Mouse (Mus musculus): ENCODE results near the gene Xylt1.

Xylt1 gene

GRCm38 (mm10) chr7:117612788-117613473 is 232.2 kb downstream of the Xylt1 start:
- no peak for DNase-seq (ENCODE audit: low spot score in 2 of 2)

- DNase-seq (ENCODE audit: low spot score in 2 of 2): no peak
Observed at GRCm38 (mm10) chr7:117613796-117614195, 233.0 kb downstream of the Xylt1 start.

GRCm38 (mm10) chr7:117614346-117614745 is 233.6 kb downstream of the Xylt1 start:
- DNase-seq (ENCODE audit: low spot score in 2 of 2): no peak

- DNase-seq (ENCODE audit: low spot score in 2 of 2): no peak
Observed at GRCm38 (mm10) chr7:117614851-117615250, 234.1 kb downstream of the Xylt1 start.

- no peak for DNase-seq (ENCODE audit: low spot score in 2 of 2)
Observed at GRCm38 (mm10) chr7:117616277-117616676, 235.5 kb downstream of the Xylt1 start.

GRCm38 (mm10) chr7:117618715-117619150 is 238.0 kb downstream of the Xylt1 start:
- DNase-seq (ENCODE audit: low spot score in 2 of 2): no peak

GRCm38 (mm10) chr7:117621566-117621965 is 240.8 kb downstream of the Xylt1 start:
- DNase-seq (ENCODE audit: low spot score in 2 of 2): no peak

- DNase-seq (ENCODE audit: low spot score in 2 of 2): no peak
Observed at GRCm38 (mm10) chr7:117622769-117623168, 242.0 kb downstream of the Xylt1 start.

GRCm38 (mm10) chr7:117628791-117629190 is 248.0 kb downstream of the Xylt1 start:
- no peak for DNase-seq (ENCODE audit: low spot score in 2 of 2)

GRCm38 (mm10) chr7:117630657-117631056 is 249.9 kb downstream of the Xylt1 start:
- DNase-seq (ENCODE audit: low spot score in 2 of 2): no peak

- DNase-seq (ENCODE audit: low spot score in 2 of 2): no peak
Observed at GRCm38 (mm10) chr7:117635584-117635983, 254.8 kb downstream of the Xylt1 start.

- no peak for DNase-seq (ENCODE audit: low spot score in 2 of 2)
Observed at GRCm38 (mm10) chr7:117636713-117637112, 255.9 kb downstream of the Xylt1 start.

GRCm38 (mm10) chr7:117637997-117638396 is 257.2 kb downstream of the Xylt1 start:
- DNase-seq (ENCODE audit: low spot score in 2 of 2): no peak

GRCm38 (mm10) chr7:117652637-117653036 is 271.9 kb downstream of the Xylt1 start:
- DNase-seq (ENCODE audit: low spot score in 2 of 2): no peak

GRCm38 (mm10) chr7:117655732-117656131 is 275.0 kb downstream of the Xylt1 start:
- peak in 1 of 2 experiments; percentile 27 for DNase-seq (ENCODE audit: low spot score in 2 of 2)

- DNase-seq (ENCODE audit: low spot score in 2 of 2): no peak
Observed at GRCm38 (mm10) chr7:117658180-117658579, 277.4 kb downstream of the Xylt1 start.

- DNase-seq (ENCODE audit: low spot score in 2 of 2): peak in 1 of 2 experiments; percentile 35
Observed at GRCm38 (mm10) chr7:117658739-117659138, 278.0 kb downstream of the Xylt1 start.

- DNase-seq (ENCODE audit: low spot score in 2 of 2): no peak
Observed at GRCm38 (mm10) chr7:117667286-117667685, 286.5 kb downstream of the Xylt1 start.

GRCm38 (mm10) chr7:117668226-117668625 is 287.4 kb downstream of the Xylt1 start:
- DNase-seq (ENCODE audit: low spot score in 2 of 2): no peak

- DNase-seq (ENCODE audit: low spot score in 2 of 2): peak; percentile 65 to 86
Observed at GRCm38 (mm10) chr7:117672121-117672591, 291.4 kb downstream of the Xylt1 start.

GRCm38 (mm10) chr7:117686120-117686996 is 305.6 kb downstream of the Xylt1 start:
- DNase-seq (ENCODE audit: low spot score in 2 of 2): no peak

GRCm38 (mm10) chr7:117686997-117687302 is 306.2 kb downstream of the Xylt1 start:
- DNase-seq (ENCODE audit: low spot score in 2 of 2): no peak

- no peak for DNase-seq (ENCODE audit: low spot score in 2 of 2)
Observed at GRCm38 (mm10) chr7:117695612-117696011, 314.8 kb downstream of the Xylt1 start.
